Mouse (Mus musculus): Measurements from ENCODE around the gene Pcdh9. TPM values are rescaled to one million over a fixed set of nuclear protein-coding genes. Genes with fewer than 3 reads are reported as not detected.

The Pcdh9 gene
- polyA plus RNA-seq, 1 experiment from 2014 or later = 19.3 TPM

DNA sequence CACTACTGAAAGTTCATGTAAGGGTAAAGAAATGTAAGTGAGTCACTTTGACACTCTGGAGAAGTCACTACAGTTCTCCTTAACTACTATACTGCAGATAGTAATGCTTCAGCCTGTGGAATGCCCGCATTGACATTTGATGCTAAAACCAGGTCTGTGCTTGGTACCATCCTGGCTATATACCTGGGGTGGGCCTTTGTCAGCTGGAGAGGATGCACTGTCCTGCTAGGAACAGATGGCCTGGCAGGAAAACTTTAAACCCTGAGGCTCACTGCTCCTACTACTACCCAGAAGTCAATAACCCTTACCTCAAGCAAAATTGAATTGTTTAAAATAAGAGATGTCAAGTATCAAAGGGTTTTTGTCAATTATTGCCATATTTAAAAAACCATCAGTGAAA, 14.5 kb downstream of the Pcdh9 start:
- no peak for ATAC-seq (replicated peaks; ENCODE audit: low FRiP score)
- 90% methylated on average over 1 of the region's 1 CpGs for WGBS

DNA sequence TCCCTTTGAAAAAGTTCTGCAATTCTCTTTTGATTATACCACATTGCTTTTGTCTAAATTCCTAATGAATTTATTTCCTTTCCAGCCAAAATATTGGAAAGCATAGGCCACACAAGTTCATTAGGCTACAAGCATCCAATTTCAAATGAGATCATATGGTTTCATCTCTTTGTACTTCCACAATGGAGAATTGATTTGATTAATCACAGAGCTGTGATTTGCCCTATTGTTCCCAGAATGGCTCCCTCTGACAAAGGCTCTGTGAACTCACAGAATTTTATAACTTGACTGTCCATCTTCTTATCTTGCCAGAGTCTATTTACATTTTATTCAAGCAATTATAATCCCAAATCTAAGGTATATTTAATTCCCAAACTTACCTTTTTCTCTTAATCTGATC, 22.3 kb downstream of the Pcdh9 start:
- H3K4me1 ChIP-seq = no peaks in the 10 kb centered on the region
- no peaks in the 10 kb centered on the region for H3K36me3 ChIP-seq
- H3K4me3 ChIP-seq (replicated peaks) = no peak overlapping the region
- no peak overlapping the region for H3K9ac ChIP-seq
- H3K9me3 ChIP-seq (replicated peaks) = no peaks in the 10 kb centered on the region
- H3K27me3 ChIP-seq = no peaks in the 10 kb centered on the region
- no peak overlapping the region for H3K27ac ChIP-seq
- no peak for ATAC-seq (replicated peaks; ENCODE audit: low FRiP score)
- H3K4me2 ChIP-seq = no peak overlapping the region

More for the DNA sequence above, 14.5 kb downstream of the Pcdh9 start:
- H3K4me3 ChIP-seq (replicated peaks) = no peak overlapping the region
- no peak overlapping the region for H3K27ac ChIP-seq
- no peaks in the 10 kb centered on the region for H3K4me1 ChIP-seq
- no peaks in the 10 kb centered on the region for H3K36me3 ChIP-seq
- no peak overlapping the region for H3K4me2 ChIP-seq
- H3K27me3 ChIP-seq = no peaks in the 10 kb centered on the region
- H3K9me3 ChIP-seq (replicated peaks) = no peaks in the 10 kb centered on the region
- H3K9ac ChIP-seq = no peak overlapping the region

DNA sequence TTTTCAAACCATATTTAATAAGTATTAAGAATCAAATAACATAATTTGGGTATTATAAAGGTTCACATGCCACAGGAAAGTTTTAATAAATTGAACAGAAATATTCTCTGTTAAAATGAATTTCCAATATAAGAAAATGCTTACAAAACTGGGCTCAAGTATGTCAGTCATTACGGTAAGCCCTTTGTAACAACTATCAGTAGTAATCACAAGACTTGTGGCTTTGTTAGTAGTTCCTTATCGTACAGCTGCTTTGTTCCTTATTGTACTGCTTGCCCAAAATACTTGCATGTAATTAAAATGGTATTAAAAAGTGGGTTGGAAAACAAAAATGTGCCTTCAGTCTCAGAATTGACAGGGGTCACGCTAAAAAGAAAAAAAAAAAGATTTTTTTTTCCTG, 32.4 kb downstream of the Pcdh9 start:
- no peak overlapping the region for H3K4me2 ChIP-seq
- no peaks in the 10 kb centered on the region for H3K27me3 ChIP-seq
- no peaks in the 10 kb centered on the region for H3K36me3 ChIP-seq
- H3K4me3 ChIP-seq (replicated peaks) = no peak overlapping the region
- H3K9ac ChIP-seq = no peak overlapping the region
- H3K27ac ChIP-seq = no peak overlapping the region
- no peaks in the 10 kb centered on the region for H3K4me1 ChIP-seq
- 85% methylated on average over 3 of the region's 3 CpGs for WGBS
- no peaks in the 10 kb centered on the region for H3K9me3 ChIP-seq (replicated peaks)
- ATAC-seq (replicated peaks; ENCODE audit: low FRiP score) = no peak

DNA sequence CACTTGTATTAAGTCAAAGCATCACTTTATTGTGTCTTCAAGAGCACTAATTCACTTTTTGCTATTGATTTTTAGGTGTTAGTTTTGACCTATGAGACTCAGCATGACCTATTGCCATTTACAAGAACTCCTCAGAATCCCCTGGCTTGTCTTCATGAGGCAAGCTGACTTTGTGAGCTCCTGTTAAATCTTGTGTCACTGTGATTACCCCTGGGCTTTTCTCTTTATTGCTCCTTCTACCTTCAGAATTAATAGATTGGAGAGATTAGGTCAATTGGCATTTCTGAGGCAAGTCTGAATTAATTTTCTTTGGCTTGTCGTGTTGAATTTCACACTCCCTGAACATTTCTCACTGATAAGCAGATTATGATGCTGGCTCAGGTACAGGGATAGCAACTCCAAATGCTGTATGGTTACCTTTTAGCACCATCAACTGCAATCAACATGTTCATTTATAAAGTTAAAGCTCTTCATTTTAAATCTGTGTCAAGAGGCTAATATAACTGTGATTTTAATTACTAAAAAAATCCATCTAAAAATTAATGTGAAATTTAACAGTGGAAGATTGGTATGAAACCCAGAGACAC, 44.3 kb downstream of the Pcdh9 start:
- Histone ChIP-seq H3K27me3 (no peaks in the 10 kb centered on the region), H3K9ac (no peak overlapping the region), H3K9me3 (replicated peaks) (no peaks in the 10 kb centered on the region), H3K27ac (no peak overlapping the region), H3K4me3 (replicated peaks) (no peak overlapping the region), H3K4me2 (no peak overlapping the region), H3K4me1 (no peaks in the 10 kb centered on the region), H3K36me3 (no peaks in the 10 kb centered on the region)
- ATAC-seq (replicated peaks; ENCODE audit: low FRiP score) = no peak
- 44% methylated on average over 1 of the region's 1 CpGs for WGBS

DNA sequence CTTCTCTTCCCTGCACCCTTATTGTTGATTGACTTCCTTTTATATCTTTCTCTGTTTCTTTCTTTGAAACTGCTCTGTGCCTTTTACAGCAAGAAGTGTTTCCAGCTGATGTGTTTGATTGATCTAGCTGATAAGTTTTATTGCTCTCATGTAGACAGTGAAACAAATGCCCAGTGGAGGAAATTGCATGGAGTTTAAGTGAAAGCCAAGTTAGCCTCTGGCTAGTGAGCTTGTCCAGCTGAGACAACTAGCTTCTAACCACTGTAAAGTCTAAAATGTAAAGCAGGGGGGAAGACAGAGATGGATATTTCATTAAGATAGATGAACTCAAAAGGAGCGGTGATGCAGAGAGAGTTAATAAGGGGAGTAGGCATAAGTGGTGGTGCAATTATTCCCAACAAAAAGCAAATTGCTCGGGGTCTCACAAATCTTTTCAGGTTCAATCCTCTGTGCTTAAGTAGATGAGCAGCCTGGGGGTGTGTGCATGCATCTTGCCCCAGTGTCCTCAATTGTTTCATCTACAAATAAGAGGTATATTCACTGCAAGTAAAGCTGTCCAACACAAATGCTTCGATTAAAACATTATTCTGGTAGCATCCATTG, 47.7 kb downstream of the Pcdh9 start:
- H3K36me3 ChIP-seq = no peaks in the 10 kb centered on the region
- no peak overlapping the region for H3K9ac ChIP-seq
- no peak overlapping the region for H3K4me2 ChIP-seq
- H3K4me3 ChIP-seq (replicated peaks) = no peak overlapping the region
- H3K9me3 ChIP-seq (replicated peaks) = no peaks in the 10 kb centered on the region
- H3K27me3 ChIP-seq = no peaks in the 10 kb centered on the region
- 79% methylated on average over 3 of the region's 3 CpGs for WGBS
- no peaks in the 10 kb centered on the region for H3K4me1 ChIP-seq
- no peak for ATAC-seq (replicated peaks; ENCODE audit: low FRiP score)
- H3K27ac ChIP-seq = no peak overlapping the region

DNA sequence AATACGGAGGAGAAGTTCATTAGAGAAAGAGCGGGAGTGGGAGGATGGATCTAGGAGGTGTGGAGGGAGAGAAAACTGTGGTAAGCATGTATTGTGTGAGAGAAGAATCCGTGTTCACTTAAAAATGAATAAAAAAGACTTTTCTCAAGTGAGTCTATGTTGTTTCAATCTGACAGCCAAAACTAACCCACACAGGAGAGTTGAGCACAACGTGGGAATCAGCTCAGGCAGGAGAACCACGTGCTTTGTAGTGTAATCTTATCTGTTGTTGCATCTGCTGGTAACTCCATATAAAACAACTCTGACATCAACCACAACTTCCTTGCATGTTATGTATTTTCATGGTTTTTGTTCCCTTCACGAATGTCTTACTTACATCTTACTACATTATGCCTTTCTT, 58.0 kb downstream of the Pcdh9 start:
- no peak overlapping the region for H3K9ac ChIP-seq
- no peaks in the 10 kb centered on the region for H3K9me3 ChIP-seq (replicated peaks)
- 84% methylated on average over 6 of the region's 6 CpGs for WGBS
- no peak overlapping the region for H3K4me3 ChIP-seq (replicated peaks)
- no peaks in the 10 kb centered on the region for H3K36me3 ChIP-seq
- no peak for ATAC-seq (replicated peaks; ENCODE audit: low FRiP score)
- no peak overlapping the region for H3K27ac ChIP-seq
- H3K4me2 ChIP-seq = no peak overlapping the region
- H3K27me3 ChIP-seq = no peaks in the 10 kb centered on the region
- H3K4me1 ChIP-seq = no peaks in the 10 kb centered on the region

DNA sequence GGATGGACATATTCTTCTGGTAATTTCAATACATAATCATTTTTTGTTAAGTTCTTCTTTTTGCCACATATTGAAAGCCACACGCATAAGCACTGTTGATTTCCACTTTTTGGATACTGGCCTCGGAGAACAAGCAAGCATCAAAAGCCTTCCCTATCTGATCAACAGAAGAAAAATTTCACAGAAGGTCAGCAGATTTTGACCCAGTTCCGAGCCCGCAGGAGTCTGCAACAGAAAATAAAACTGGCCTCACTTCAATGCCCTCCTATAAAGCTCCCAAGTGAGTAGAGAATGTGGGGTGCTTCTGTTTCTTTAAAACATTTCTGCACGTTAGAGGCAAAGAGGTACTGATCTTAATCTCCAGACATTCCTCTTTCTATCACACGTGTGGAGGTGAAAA, 63.3 kb downstream of the Pcdh9 start:
- WGBS = 52% methylated on average over 6 of the region's 6 CpGs

DNA sequence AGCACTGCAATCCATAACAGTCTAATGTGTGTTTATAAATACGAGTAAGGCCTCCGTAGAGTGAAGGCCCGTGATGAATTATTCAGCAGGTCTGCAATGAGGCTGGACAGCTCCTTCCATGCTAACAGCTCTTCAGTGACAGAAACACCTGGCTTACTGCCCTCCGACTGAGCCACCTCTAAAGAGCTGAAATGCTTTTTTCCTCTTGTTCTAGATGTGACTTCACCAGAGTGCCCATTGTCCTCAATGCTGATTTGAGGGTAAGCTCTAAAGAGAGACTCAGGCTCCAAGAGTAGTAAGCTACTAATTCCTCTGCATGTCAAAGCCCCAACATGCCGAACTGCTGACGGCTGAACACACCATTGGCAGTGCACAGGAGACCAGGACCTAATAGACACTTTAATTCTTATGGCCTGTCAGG, 64.4 kb downstream of the Pcdh9 start:
- no peak for ATAC-seq (replicated peaks; ENCODE audit: low FRiP score)
- 57% methylated on average over 6 of the region's 6 CpGs for WGBS
- Histone ChIP-seq H3K4me2 (no peak overlapping the region), H3K27ac (no peak overlapping the region), H3K4me1 (no peaks in the 10 kb centered on the region), H3K9me3 (replicated peaks) (no peaks in the 10 kb centered on the region), H3K27me3 (no peaks in the 10 kb centered on the region), H3K9ac (no peak overlapping the region), H3K4me3 (replicated peaks) (no peak overlapping the region), H3K36me3 (no peaks in the 10 kb centered on the region)

More for the DNA sequence above, 63.3 kb downstream of the Pcdh9 start:
- Histone ChIP-seq H3K4me3 (replicated peaks) (no peak overlapping the region), H3K9me3 (replicated peaks) (no peaks in the 10 kb centered on the region), H3K4me2 (no peak overlapping the region), H3K9ac (no peak overlapping the region), H3K4me1 (no peaks in the 10 kb centered on the region), H3K27me3 (no peaks in the 10 kb centered on the region), H3K36me3 (no peaks in the 10 kb centered on the region), H3K27ac (no peak overlapping the region)
- ATAC-seq (replicated peaks; ENCODE audit: low FRiP score) = no peak

DNA sequence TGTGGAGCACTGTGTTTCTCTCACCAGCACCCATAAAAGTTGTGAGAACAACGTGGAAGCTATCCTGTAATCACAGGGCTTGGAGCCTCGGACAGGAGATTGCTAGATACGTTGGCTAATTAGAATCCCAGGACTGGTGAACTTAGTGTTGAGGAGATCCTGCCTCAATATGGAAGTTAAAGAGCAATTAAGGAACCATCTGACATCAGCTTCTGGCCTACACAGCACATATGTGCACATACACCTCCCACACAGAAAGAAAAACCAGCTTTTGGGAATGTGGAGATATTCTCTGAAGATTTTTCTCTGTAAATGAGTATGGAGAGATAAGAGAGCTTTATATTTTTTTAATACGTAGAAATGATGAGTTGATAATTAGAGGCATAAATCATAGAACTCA, 71.6 kb downstream of the Pcdh9 start:
- ATAC-seq (replicated peaks; ENCODE audit: low FRiP score) = no peak
- Histone ChIP-seq H3K4me1 (no peaks in the 10 kb centered on the region), H3K4me2 (no peak overlapping the region), H3K9ac (no peak overlapping the region), H3K4me3 (replicated peaks) (no peak overlapping the region), H3K27ac (no peak overlapping the region), H3K27me3 (no peaks in the 10 kb centered on the region), H3K9me3 (replicated peaks) (no peaks in the 10 kb centered on the region), H3K36me3 (no peaks in the 10 kb centered on the region)
- 79% methylated on average over 4 of the region's 4 CpGs for WGBS

DNA sequence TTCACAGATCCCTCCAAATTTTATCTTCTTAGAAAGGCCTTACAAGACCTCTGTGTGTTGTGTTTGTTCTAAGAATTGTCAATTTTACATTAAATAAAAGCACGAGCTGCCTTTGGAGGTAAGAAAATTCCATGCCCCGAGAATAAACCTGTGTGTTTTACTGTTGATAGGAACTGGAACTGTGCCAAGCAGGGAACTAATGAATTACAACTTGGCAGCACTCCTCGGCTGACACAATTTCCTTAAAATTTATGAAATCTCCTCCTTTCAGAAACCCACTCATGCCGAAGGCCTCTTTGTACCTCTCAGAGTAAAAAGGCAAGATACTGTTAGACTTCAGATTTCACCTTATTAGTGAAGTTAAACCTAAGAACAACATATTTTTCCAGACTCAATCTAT, 72.9 kb downstream of the Pcdh9 start:
- ATAC-seq (replicated peaks; ENCODE audit: low FRiP score) = no peak
- H3K27ac ChIP-seq = no peak overlapping the region
- WGBS = 21% methylated on average over 4 of the region's 4 CpGs
- H3K4me1 ChIP-seq = no peaks in the 10 kb centered on the region
- no peak overlapping the region for H3K9ac ChIP-seq
- no peak overlapping the region for H3K4me2 ChIP-seq
- H3K9me3 ChIP-seq (replicated peaks) = no peaks in the 10 kb centered on the region
- no peak overlapping the region for H3K4me3 ChIP-seq (replicated peaks)
- no peaks in the 10 kb centered on the region for H3K36me3 ChIP-seq
- no peaks in the 10 kb centered on the region for H3K27me3 ChIP-seq

DNA sequence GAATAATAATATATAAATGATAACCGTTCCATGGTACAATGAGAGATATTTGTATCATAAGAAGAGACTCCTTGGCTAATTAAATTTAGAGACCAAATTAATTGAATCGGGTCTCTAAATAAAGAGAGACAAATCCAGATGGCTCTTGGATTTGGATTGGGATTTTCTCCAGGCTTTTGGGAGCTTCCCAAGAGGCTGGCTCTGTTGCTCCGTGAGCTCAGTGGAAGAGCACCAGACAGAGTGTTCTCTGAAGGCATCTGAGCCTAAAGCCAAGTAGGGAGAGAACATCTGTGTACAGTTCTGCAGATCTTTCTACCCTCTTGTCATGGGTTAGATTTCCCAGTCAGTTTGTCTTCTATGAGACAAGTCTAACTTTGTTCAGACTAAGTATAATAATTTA, 95.9 kb downstream of the Pcdh9 start:
- Histone ChIP-seq H3K27ac (no peak overlapping the region), H3K4me3 (replicated peaks) (no peak overlapping the region), H3K4me1 (no peaks in the 10 kb centered on the region), H3K9ac (no peak overlapping the region), H3K27me3 (no peaks in the 10 kb centered on the region), H3K36me3 (no peaks in the 10 kb centered on the region), H3K4me2 (no peak overlapping the region), H3K9me3 (replicated peaks) (no peaks in the 10 kb centered on the region)
- 91% methylated on average over 3 of the region's 3 CpGs for WGBS
- no peak for ATAC-seq (replicated peaks; ENCODE audit: low FRiP score)

DNA sequence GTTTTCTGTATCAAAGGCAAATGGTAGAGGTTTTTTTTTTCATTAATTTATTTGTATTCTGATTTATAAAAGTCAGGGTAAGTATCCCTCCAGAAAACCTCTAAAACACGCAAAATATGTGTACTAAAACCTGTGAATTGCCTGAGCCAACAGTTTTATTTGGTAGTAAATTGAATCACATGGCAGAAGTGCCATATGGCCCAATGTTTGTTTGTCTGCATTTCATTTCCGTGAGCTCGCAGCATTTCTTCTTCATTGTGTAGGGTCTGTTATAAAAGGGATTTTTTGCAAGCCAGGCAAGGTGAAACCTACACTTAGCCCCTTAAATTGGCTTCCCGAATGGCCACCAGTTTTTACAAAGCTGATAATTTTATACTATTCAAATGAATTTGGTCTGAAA, 104.2 kb downstream of the Pcdh9 start:
- WGBS = 67% methylated on average over 4 of the region's 4 CpGs
- Histone ChIP-seq H3K27me3 (no peaks in the 10 kb centered on the region), H3K27ac (no peak overlapping the region), H3K9ac (no peak overlapping the region), H3K4me2 (no peak overlapping the region), H3K4me3 (replicated peaks) (no peak overlapping the region), H3K4me1 (no peaks in the 10 kb centered on the region), H3K36me3 (no peaks in the 10 kb centered on the region), H3K9me3 (replicated peaks) (no peaks in the 10 kb centered on the region)
- ATAC-seq (replicated peaks; ENCODE audit: low FRiP score) = no peak

DNA sequence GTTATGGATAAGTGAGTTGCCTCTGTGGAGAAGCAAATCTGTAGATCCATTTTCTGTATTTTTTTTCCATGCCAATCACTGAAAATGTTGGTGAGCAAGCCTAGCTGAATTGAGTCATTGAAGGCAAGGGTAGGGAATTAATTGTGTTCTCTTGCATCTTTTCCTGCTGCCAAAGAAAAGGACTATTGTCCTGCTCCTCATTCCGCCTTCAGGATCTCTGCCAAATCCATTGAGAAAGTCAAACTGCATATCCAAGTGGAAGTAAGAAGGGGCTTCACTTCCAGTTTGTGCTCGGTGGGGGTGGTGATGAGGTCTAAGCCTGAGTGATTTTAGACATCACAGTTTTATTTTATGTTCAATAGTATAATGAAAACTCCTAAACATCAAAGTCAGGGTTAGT, 105.4 kb downstream of the Pcdh9 start:
- Histone ChIP-seq H3K27ac (no peak overlapping the region), H3K4me2 (no peak overlapping the region), H3K27me3 (no peaks in the 10 kb centered on the region), H3K36me3 (no peaks in the 10 kb centered on the region), H3K4me3 (replicated peaks) (no peak overlapping the region), H3K4me1 (no peaks in the 10 kb centered on the region), H3K9ac (no peak overlapping the region), H3K9me3 (replicated peaks) (no peaks in the 10 kb centered on the region)
- no peak for ATAC-seq (replicated peaks; ENCODE audit: low FRiP score)
- 59% methylated on average over 2 of the region's 2 CpGs for WGBS

All from kidney, embryonic 15.5 days (tissue).